Mouse (Mus musculus): ENCODE results near the gene Gm49405.

- no peak for TF ChIP-seq HCFC1 (IDR thresholded peaks at IDR 0.05; ENCODE audit: borderline replicate concordance, insufficient read depth, low read length)
- no peak for TF ChIP-seq CHD2 (IDR thresholded peaks at IDR 0.05; ENCODE audit: low read depth, low read length)
- TF ChIP-seq ZNF384 (IDR thresholded peaks at IDR 0.05; ENCODE audit: low read depth, low read length): no peak
- no peak for TF ChIP-seq ZC3H11A (IDR thresholded peaks at IDR 0.05; ENCODE audit: borderline replicate concordance, low read depth, low read length)
- TF ChIP-seq MAFK (IDR thresholded peaks at IDR 0.05; ENCODE audit: insufficient read depth, low read depth, low read length): 0 out of 2 replicates have a peak, but pooled peaks have one; percentile 49
Measured at GRCm38 (mm10) chr19:4046866-4047254, 46.4 kb downstream of the Gm49405 start.

All from ES-E14 (cell line).